Mouse (Mus musculus): Measurements from ENCODE around the gene Camta1.

- no peak for TF ChIP-seq POLR2A (IDR thresholded peaks at IDR 0.05; ENCODE audit: borderline replicate concordance, low read depth, low read length)
- no peak for TF ChIP-seq CTCF (IDR thresholded peaks at IDR 0.05; ENCODE audit: low read depth, low read length)
These were observed 792.9 kb downstream of the Camta1 start for GRCm38 (mm10) chr4:151068751-151069150.

All from bone marrow macrophage, adult 2 months (primary cell).